Mouse (Mus musculus): ENCODE data around the gene Sel1l3. TPM values are rescaled to one million over a fixed set of nuclear protein-coding genes. Genes with fewer than 3 reads are reported as not detected.

Sel1l3 gene
- total RNA-seq (2021) = 10 to 100 TPM; 43.1 to 47.0 TPM
- long read RNA-seq, full-length matches to known transcripts = 8 of 11 reads
- long read RNA-seq, partial matches to known transcripts = 2 of 11 reads
- long read RNA-seq, other reads (novel, unspliced or antisense) = 1 of 11 reads

DNA sequence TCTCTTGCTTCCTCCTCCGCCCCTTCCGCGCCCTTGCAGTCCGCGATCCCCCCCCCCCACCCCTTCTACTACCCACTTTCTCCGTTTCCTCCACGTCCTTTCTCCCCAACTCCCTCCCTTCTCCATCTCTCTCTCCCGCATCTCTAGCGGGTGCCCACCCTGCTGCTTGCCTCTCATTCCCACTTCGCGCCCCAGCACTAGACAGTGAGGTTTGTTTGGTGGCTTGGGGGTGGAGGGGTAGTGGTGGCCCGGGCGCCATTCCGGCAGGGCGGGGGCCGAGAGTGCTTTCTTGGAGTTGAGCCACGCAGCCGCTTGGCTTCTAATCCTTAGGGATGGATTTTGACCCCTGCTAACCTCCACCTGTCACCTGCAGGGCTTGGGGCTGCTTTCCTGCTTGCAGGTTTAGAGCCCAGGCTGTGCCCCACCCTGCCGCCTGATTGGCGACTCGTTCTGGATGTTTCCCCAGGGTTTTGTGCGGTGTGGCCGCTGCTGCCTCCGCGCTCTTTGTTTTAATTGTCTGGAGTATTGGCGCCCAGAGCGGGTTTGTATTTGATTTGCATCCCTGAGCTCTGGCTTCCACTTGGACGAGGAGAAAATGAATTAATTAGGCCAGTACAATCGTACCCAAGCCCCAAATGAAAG lies at the start of gene Sel1l3:
TSS of gene Sel1l3 (minus strand) at position 217 of the 642 bp plus-strand sequence.
- peak; percentile 43 to 61 for DNase-seq (ENCODE audit: low spot score in 2 of 2)

- no peak for DNase-seq (ENCODE audit: low spot score in 2 of 2)
These were observed 48.3 kb upstream of the Sel1l3 start for GRCm38 (mm10) chr5:53261999-53262398.

DNA sequence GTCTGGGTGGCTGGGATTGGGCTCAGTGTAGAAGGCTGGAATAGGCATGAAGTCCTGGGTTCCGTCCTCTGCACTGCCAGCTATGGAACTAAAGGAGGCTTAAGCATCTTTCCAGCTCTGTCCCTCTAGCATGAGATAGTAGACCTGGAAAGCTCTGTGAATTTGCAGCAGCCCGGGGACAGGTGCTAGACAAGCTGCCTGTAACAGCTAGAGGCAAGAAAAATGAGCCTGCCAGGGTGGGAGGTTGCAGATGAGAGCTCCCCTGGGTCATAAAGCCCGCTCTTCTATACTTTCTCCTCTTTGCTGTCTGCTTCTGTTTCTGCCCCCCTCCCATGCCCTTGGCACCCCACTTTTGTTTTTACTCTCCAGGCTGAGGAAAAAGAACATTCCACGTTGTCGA lies 46.2 kb upstream of the Sel1l3 start:
- DNase-seq (ENCODE audit: low spot score in 2 of 2) = no peak

GRCm38 (mm10) chr5:53258038-53258786 lies 44.5 kb upstream of the Sel1l3 start:
- peak in 1 of 2 experiments; percentile 52 for DNase-seq (ENCODE audit: low spot score in 2 of 2)

- no peak for DNase-seq (ENCODE audit: low spot score in 2 of 2)
These were observed 41.1 kb upstream of the Sel1l3 start for GRCm38 (mm10) chr5:53254821-53255220.

GRCm38 (mm10) chr5:53254154-53254553 lies 40.4 kb upstream of the Sel1l3 start:
- DNase-seq (ENCODE audit: low spot score in 2 of 2) = no peak

GRCm38 (mm10) chr5:53249431-53250061 lies 35.8 kb upstream of the Sel1l3 start:
- DNase-seq (ENCODE audit: low spot score in 2 of 2) = no peak

GRCm38 (mm10) chr5:53248499-53248898 lies 34.8 kb upstream of the Sel1l3 start:
- DNase-seq (ENCODE audit: low spot score in 2 of 2) = no peak

DNA sequence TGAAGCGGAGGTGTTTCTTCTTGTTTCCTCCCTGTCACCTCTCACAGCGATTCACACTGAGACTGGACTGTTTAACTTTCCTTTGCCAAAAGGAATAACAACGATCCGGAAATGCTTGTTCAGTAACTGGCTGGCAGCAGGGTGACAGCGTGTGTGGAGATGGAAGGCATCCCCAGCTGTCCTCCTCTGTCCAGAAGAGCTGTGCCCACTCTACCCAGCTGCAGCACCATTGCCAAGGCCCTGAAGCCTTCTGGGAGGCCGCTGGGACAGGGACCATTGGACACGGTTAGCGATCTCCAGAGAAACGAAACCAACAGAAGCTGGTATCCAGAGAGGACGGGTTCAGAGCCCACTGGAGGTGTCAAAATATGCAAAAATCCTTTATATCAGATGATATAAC lies 30.2 kb upstream of the Sel1l3 start:
- no peak for DNase-seq (ENCODE audit: low spot score in 2 of 2)

- no peak for DNase-seq (ENCODE audit: low spot score in 2 of 2)
These were observed 29.3 kb upstream of the Sel1l3 start for GRCm38 (mm10) chr5:53242865-53243499.

GRCm38 (mm10) chr5:53241963-53242362 lies 28.2 kb upstream of the Sel1l3 start:
- DNase-seq (ENCODE audit: low spot score in 2 of 2) = no peak

DNA sequence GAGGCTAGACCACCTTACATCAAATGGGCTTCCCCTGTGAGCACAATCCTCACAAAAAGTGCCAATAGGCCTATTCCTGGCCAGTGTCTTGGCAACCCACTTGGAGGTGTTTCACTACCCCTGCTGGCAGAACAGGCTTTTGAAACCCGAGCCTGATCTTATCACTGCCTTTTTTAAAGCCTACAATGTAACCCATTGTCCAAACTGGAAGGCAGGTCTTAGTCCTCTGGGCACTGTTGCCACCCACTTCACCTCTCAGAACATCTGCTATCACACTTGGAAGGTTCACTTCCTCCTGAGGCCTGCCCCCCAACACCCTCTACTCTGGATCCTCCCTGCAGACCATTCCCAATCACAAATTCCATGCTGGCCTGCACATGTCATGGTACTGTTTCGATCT lies 27.4 kb upstream of the Sel1l3 start:
- DNase-seq (ENCODE audit: low spot score in 2 of 2) = no peak

DNA sequence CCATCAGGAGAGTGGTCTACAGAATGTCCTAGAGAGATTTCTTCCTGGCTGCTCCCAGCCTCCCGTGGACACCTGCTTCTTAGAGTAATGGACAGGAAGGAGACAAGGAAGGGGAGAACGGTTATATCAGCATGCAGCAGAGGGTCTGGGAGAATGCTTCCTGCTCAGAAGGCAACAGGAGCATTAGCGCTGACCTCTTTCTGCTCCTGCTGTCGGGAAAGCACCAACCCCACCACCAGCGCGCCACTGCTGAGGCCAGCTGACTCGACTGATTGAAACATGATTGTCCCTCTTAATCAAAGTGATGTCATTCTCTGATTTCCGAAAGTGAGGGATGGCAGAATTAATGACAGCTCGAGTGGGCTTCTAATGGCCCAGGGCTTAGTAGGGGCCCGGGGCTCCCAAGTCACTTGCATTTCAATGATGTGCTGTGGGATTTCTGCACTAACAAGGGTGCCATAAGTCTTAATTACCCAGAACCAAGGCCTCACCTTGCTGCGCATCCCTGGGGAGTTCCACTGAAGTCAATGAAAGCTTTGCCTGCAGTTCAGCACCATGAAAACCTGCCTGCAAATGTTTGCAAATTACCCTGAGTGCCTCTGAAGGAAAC lies 26.2 kb upstream of the Sel1l3 start:
- no peak for DNase-seq (ENCODE audit: low spot score in 2 of 2)

GRCm38 (mm10) chr5:53239189-53239588 lies 25.5 kb upstream of the Sel1l3 start:
- DNase-seq (ENCODE audit: low spot score in 2 of 2) = no peak

GRCm38 (mm10) chr5:53238761-53239160 lies 25.0 kb upstream of the Sel1l3 start:
- no peak for DNase-seq (ENCODE audit: low spot score in 2 of 2)

GRCm38 (mm10) chr5:53236749-53237148 lies 23.0 kb upstream of the Sel1l3 start:
- no peak for DNase-seq (ENCODE audit: low spot score in 2 of 2)

GRCm38 (mm10) chr5:53236136-53236535 lies 22.4 kb upstream of the Sel1l3 start:
- no peak for DNase-seq (ENCODE audit: low spot score in 2 of 2)

DNA sequence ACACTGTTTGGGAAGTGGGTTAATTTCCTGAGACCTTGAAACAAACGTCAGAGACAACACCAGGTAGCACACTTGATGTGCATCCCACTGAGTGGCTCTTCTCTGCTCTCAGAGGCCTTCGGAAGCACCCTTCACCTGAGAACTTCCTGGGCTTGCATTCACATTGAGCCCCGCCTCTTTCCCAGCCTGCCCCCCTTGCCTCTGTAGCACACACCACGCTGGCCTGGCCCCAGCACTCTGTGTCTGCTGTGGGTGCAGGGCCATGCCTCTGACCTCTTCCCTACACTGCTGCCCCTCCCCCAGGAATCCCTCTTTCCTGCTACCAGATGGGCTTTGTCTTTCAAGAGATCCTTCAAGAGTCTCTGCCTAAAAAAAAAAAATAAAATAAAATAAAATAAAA lies 21.8 kb upstream of the Sel1l3 start:
- no peak for DNase-seq (ENCODE audit: low spot score in 2 of 2)

- DNase-seq (ENCODE audit: low spot score in 2 of 2) = no peak
These were observed 16.8 kb upstream of the Sel1l3 start for GRCm38 (mm10) chr5:53230560-53230959.

GRCm38 (mm10) chr5:53225434-53225833 lies 11.7 kb upstream of the Sel1l3 start:
- DNase-seq (ENCODE audit: low spot score in 2 of 2) = no peak

DNA sequence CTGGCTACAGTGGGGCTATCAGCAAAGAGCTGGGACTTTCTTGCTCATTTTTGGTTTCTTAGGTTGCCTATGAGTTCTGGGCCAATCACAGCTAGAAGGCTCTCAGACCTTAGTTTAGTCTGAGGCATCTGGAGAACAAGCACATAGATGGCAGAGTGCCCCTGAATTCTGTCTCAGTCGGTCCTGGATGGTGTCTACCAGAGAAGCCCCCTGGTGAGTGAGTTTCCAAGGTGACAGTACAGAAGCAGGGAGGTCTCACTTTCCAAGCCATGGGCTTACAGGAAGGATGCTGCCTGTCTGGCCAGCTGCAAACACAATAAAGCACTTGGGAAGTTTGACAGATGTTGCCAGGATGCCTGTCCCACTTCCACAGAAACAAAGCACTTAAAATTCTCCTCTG lies 1.1 kb upstream of the Sel1l3 start:
- DNase-seq (ENCODE audit: low spot score in 2 of 2) = no peak
